In the genomic region with DNA sequence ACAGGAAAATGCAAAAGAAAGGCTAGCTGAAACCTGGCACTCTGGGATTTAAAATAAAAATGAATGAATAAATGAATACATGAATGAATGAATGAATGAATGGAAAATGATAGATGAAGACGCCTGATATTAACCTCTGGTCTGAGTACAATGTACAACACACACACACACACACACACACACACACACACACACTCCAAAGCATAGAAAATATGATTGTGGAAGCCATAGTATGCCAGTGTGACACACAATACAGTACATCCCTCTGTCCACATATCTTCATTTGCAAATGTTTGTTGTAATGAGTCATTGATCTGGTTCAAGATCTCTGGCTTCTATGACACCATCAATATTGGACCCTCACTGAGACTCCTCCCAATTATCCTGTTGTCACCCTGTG, we compare ENCODE assay signal across 10 mouse cellular contexts. TPM values are rescaled to one million over a fixed set of nuclear protein-coding genes. Genes with fewer than 3 reads are reported as not detected.
DNase-seq lines count a peak whose midpoint lies in the region; ATAC-seq and TF ChIP-seq lines count a peak whose summit lies in the region.
"Had no signal": no experiment of that assay in that cellular context is flagged by ENCODE, and none has a peak within 500 bp of the region (broad histone marks: within the 10 kb centered on the region; RNA-seq: fewer than 3 reads in every experiment).

No protein-coding gene starts in this region.

- H3K9ac ChIP-seq in heart, postnatal 0 days (replicated peaks; ENCODE audit: low read depth, low read length) = no peak overlapping the region
- no peak overlapping the region for H3K9ac ChIP-seq in heart, embryonic 12.5 days
- no peak overlapping the region for H3K9ac ChIP-seq in forebrain, embryonic 11.5 days (ENCODE audit: low read length)
- no peak overlapping the region for H3K9ac ChIP-seq in neural tube, embryonic 12.5 days

- TF ChIP-seq CTCF in heart, postnatal 0 days (IDR thresholded peaks at IDR 0.05; ENCODE audit: low read depth) = no peak

- 66% methylated on average over 1 of the region's 1 CpGs for WGBS in heart, postnatal 0 days
- WGBS in heart, embryonic 12.5 days = 78% methylated on average over 1 of the region's 1 CpGs
- 78% methylated on average over 1 of the region's 1 CpGs for WGBS in forebrain, embryonic 11.5 days
- WGBS in limb, embryonic 10.5 days = 95% methylated on average over 1 of the region's 1 CpGs
- WGBS in neural tube, embryonic 12.5 days = 69% methylated on average over 1 of the region's 1 CpGs

- ATAC-seq in heart, postnatal 0 days (ENCODE audit: insufficient read depth, low read depth) = no peak
- no peak for ATAC-seq in heart, embryonic 12.5 days (ENCODE audit: insufficient number of reproducible peaks, low FRiP score)
- ATAC-seq in forebrain, embryonic 11.5 days (replicated peaks; ENCODE audit: low FRiP score) = peak; percentile 47
- peak; percentile 57 for ATAC-seq in neural tube, embryonic 12.5 days (ENCODE audit: low FRiP score, low read depth)
- ATAC-seq in megakaryocyte-erythroid progenitor cell, adult 5-6 weeks (replicated peaks; ENCODE audit: low FRiP score, low TSS enrichment, poor library complexity, severe bottlenecking) = no peak
- ATAC-seq: CD4-positive, CD25-positive, alpha-beta regulatory T cell, adult 4 months had no signal

- no peak for TF ChIP-seq EP300 in heart, postnatal 0 days (IDR thresholded peaks at IDR 0.05; ENCODE audit: low read depth)

- no peak for DNase-seq in heart, postnatal 0 days (ENCODE audit: low spot score)
- DNase-seq in forebrain, embryonic 11.5 days (ENCODE audit: low spot score) = no peak
- DNase-seq in limb, embryonic 10.5 days (ENCODE audit: low spot score) = no peak
- DNase-seq in c-Kit-positive CD71-positive TER-119-positive erythroid progenitor cells, embryonic 14.5 days (ENCODE audit: low spot score) = no peak
- no peak for DNase-seq in spleen, postnatal 10 days (ENCODE audit: low spot score in 2 of 2)

- H3K9me3 ChIP-seq in heart, postnatal 0 days (replicated peaks; ENCODE audit: control insufficient read depth, low read length) = no peaks in the 10 kb centered on the region
- no peaks in the 10 kb centered on the region for H3K9me3 ChIP-seq in heart, embryonic 12.5 days (replicated peaks)
- no peaks in the 10 kb centered on the region for H3K9me3 ChIP-seq in forebrain, embryonic 11.5 days (ENCODE audit: control insufficient read depth, low read length)
- no peaks in the 10 kb centered on the region for H3K9me3 ChIP-seq in limb, embryonic 10.5 days (replicated peaks)
- H3K9me3 ChIP-seq in neural tube, embryonic 12.5 days = no peaks in the 10 kb centered on the region

- no peaks in the 10 kb centered on the region for H3K36me3 ChIP-seq in heart, postnatal 0 days (replicated peaks; ENCODE audit: control insufficient read depth, insufficient read depth, low read length)
- H3K36me3 ChIP-seq in heart, embryonic 12.5 days = no peaks in the 10 kb centered on the region
- H3K36me3 ChIP-seq in forebrain, embryonic 11.5 days (ENCODE audit: control insufficient read depth, insufficient read depth, low read length) = no peaks in the 10 kb centered on the region
- H3K36me3 ChIP-seq in limb, embryonic 10.5 days = no peaks in the 10 kb centered on the region
- H3K36me3 ChIP-seq in neural tube, embryonic 12.5 days = no peaks in the 10 kb centered on the region

- H3K27ac ChIP-seq in heart, postnatal 0 days (ENCODE audit: low read depth) = no peak overlapping the region
- no peak overlapping the region for H3K27ac ChIP-seq in heart, embryonic 12.5 days (ENCODE audit: poor library complexity, severe bottlenecking)
- no peak overlapping the region; the same call in 1 of the 2 replicates for H3K27ac ChIP-seq in forebrain, embryonic 11.5 days (ENCODE audit: low read depth, low read length)
- H3K27ac ChIP-seq in limb, embryonic 10.5 days = 0 out of 2 replicates have a peak overlapping the region, but pooled peaks have one; percentile 83
- no peak overlapping the region for H3K27ac ChIP-seq in neural tube, embryonic 12.5 days

- H3K4me2 ChIP-seq in heart, postnatal 0 days (ENCODE audit: low read depth, low read length) = peak overlapping the region; percentile 94; the same call in 1 of the 2 replicates
- H3K4me2 ChIP-seq in heart, embryonic 12.5 days = no peak overlapping the region
- H3K4me2 ChIP-seq in forebrain, embryonic 11.5 days (ENCODE audit: low read depth, low read length, severe bottlenecking) = peak overlapping the region; percentile 93; the same call in 1 of the 2 replicates
- H3K4me2 ChIP-seq in neural tube, embryonic 12.5 days (replicated peaks) = peak overlapping the region; percentile 83

- H3K4me1 ChIP-seq in heart, postnatal 0 days (ENCODE audit: control insufficient read depth, insufficient read depth) = 0 out of 2 replicates have a peak, but pooled peaks cover 9% of the 10 kb centered on the region
- peaks cover 9% of the 10 kb centered on the region for H3K4me1 ChIP-seq in heart, embryonic 12.5 days (replicated peaks)
- H3K4me1 ChIP-seq in forebrain, embryonic 11.5 days (replicated peaks; ENCODE audit: control insufficient read depth, insufficient read depth, low read length) = peaks cover 5% of the 10 kb centered on the region
- peaks cover 12% of the 10 kb centered on the region for H3K4me1 ChIP-seq in limb, embryonic 10.5 days
- H3K4me1 ChIP-seq in neural tube, embryonic 12.5 days = 0 out of 2 replicates have a peak, but pooled peaks cover 8% of the 10 kb centered on the region

- H3K4me3 ChIP-seq in heart, postnatal 0 days (ENCODE audit: low read depth, low read length) = no peak overlapping the region
- H3K4me3 ChIP-seq in heart, embryonic 12.5 days = no peak overlapping the region
- H3K4me3 ChIP-seq in forebrain, embryonic 11.5 days (ENCODE audit: low read depth, low read length) = peak overlapping the region; percentile 57; the same call in 1 of the 2 replicates
- H3K4me3 ChIP-seq in limb, embryonic 10.5 days = peak overlapping the region; percentile 80
- no peak overlapping the region for H3K4me3 ChIP-seq in neural tube, embryonic 12.5 days

- H3K27me3 ChIP-seq in heart, postnatal 0 days (ENCODE audit: control insufficient read depth, insufficient read depth, low read length) = no peaks in the 10 kb centered on the region
- H3K27me3 ChIP-seq in heart, embryonic 12.5 days (replicated peaks) = peaks cover 15% of the 10 kb centered on the region
- H3K27me3 ChIP-seq in forebrain, embryonic 11.5 days (ENCODE audit: control insufficient read depth, insufficient read depth, low read length) = peaks cover 5% of the 10 kb centered on the region; the same call in 1 of the 2 replicates
- H3K27me3 ChIP-seq in limb, embryonic 10.5 days (ENCODE audit: low read depth, poor library complexity, severe bottlenecking) = peaks cover 20% of the 10 kb centered on the region
- no peaks in the 10 kb centered on the region for H3K27me3 ChIP-seq in neural tube, embryonic 12.5 days (replicated peaks)

RNA-seq across cellular contexts. Expression of gene Zfp354b, which starts 0.6 kb away (rescaled TPM):
- 0.73 TPM in 1 of 2 replicates, not detected in the other for total RNA-seq in heart, postnatal 0 days (2014; rRNA removed; ENCODE audit: low replicate concordance)
- polyA plus RNA-seq in heart, postnatal 0 days (2015; fragmentation: Nextera tagmentation; extraction: Ambion mirVana) = 0.85 TPM in 2 replicates
- polyA plus RNA-seq in heart, embryonic 12.5 days (2016; fragmentation: Nextera tagmentation; extraction: Ambion mirVana) = 0.60 and 1.1 TPM in 2 replicates
- 1.0 and 1.9 TPM in 2 replicates for polyA plus RNA-seq in forebrain, embryonic 11.5 days (2014; fragmentation: Nextera tagmentation; extraction: Ambion mirVana)
- 0.75 and 0.96 TPM in 2 replicates for polyA plus RNA-seq in limb, embryonic 10.5 days (2016; fragmentation: Nextera tagmentation; extraction: Ambion mirVana)
- 2.0 and 2.5 TPM in 2 replicates for polyA plus RNA-seq in neural tube, embryonic 12.5 days (2016; fragmentation: Nextera tagmentation; extraction: Ambion mirVana)
- total RNA-seq in megakaryocyte-erythroid progenitor cell, adult 5-6 weeks (2014; fragmentation: Nextera tagmentation) = not detected in 2 replicates
- not detected in 2 replicates for total RNA-seq in megakaryocyte-erythroid progenitor cell, adult 5-6 weeks (2017)
- polyA plus RNA-seq: CD4-positive, CD25-positive, alpha-beta regulatory T cell, adult 4 months had no signal

RNA-seq across cellular contexts. Expression of gene 4933414I15Rik, which starts 11.5 kb away (rescaled TPM):
- total RNA-seq in heart, postnatal 0 days (2014; rRNA removed; ENCODE audit: low replicate concordance) = not detected in 2 replicates
- polyA plus RNA-seq in heart, postnatal 0 days (2015; fragmentation: Nextera tagmentation; extraction: Ambion mirVana) = not detected in 2 replicates
- polyA plus RNA-seq in heart, embryonic 12.5 days (2016; fragmentation: Nextera tagmentation; extraction: Ambion mirVana) = not detected in 2 replicates
- not detected in 2 replicates for polyA plus RNA-seq in forebrain, embryonic 11.5 days (2014; fragmentation: Nextera tagmentation; extraction: Ambion mirVana)
- polyA plus RNA-seq in limb, embryonic 10.5 days (2016; fragmentation: Nextera tagmentation; extraction: Ambion mirVana) = not detected in 2 replicates
- polyA plus RNA-seq in neural tube, embryonic 12.5 days (2016; fragmentation: Nextera tagmentation; extraction: Ambion mirVana) = not detected in 2 replicates
- not detected in 2 replicates for total RNA-seq in megakaryocyte-erythroid progenitor cell, adult 5-6 weeks (2014; fragmentation: Nextera tagmentation)
- total RNA-seq in megakaryocyte-erythroid progenitor cell, adult 5-6 weeks (2017) = not detected in 2 replicates
- total RNA-seq: gastrocnemius, postnatal 25 days had no signal
- polyA plus RNA-seq: CD4-positive, CD25-positive, alpha-beta regulatory T cell, adult 4 months had no signal

RNA-seq across cellular contexts. Expression of gene Zfp2, which starts 16.1 kb away (rescaled TPM):
- 2.4 and 19.3 TPM in 2 replicates for total RNA-seq in heart, postnatal 0 days (2014; rRNA removed; ENCODE audit: low replicate concordance)
- polyA plus RNA-seq in heart, postnatal 0 days (2015; fragmentation: Nextera tagmentation; extraction: Ambion mirVana) = 5.3 and 5.5 TPM in 2 replicates
- 6.7 and 8.1 TPM in 2 replicates for polyA plus RNA-seq in heart, embryonic 12.5 days (2016; fragmentation: Nextera tagmentation; extraction: Ambion mirVana)
- polyA plus RNA-seq in forebrain, embryonic 11.5 days (2014; fragmentation: Nextera tagmentation; extraction: Ambion mirVana) = 33.6 and 35.6 TPM in 2 replicates
- 19.7 and 21.0 TPM in 2 replicates for polyA plus RNA-seq in limb, embryonic 10.5 days (2016; fragmentation: Nextera tagmentation; extraction: Ambion mirVana)
- 32.6 and 33.0 TPM in 2 replicates for polyA plus RNA-seq in neural tube, embryonic 12.5 days (2016; fragmentation: Nextera tagmentation; extraction: Ambion mirVana)
- total RNA-seq in megakaryocyte-erythroid progenitor cell, adult 5-6 weeks (2014; fragmentation: Nextera tagmentation) = 4.1 and 9.2 TPM in 2 replicates
- total RNA-seq in megakaryocyte-erythroid progenitor cell, adult 5-6 weeks (2017) = 4.9 and 6.0 TPM in 2 replicates

RNA-seq across cellular contexts. Expression of gene Prop1, which starts 21.5 kb away (rescaled TPM):
- not detected in 2 replicates for total RNA-seq in heart, postnatal 0 days (2014; rRNA removed; ENCODE audit: low replicate concordance)
- polyA plus RNA-seq in heart, postnatal 0 days (2015; fragmentation: Nextera tagmentation; extraction: Ambion mirVana) = not detected in 2 replicates
- polyA plus RNA-seq in heart, embryonic 12.5 days (2016; fragmentation: Nextera tagmentation; extraction: Ambion mirVana) = not detected in 2 replicates
- polyA plus RNA-seq in forebrain, embryonic 11.5 days (2014; fragmentation: Nextera tagmentation; extraction: Ambion mirVana) = not detected in 2 replicates
- not detected in 2 replicates for polyA plus RNA-seq in limb, embryonic 10.5 days (2016; fragmentation: Nextera tagmentation; extraction: Ambion mirVana)
- polyA plus RNA-seq in neural tube, embryonic 12.5 days (2016; fragmentation: Nextera tagmentation; extraction: Ambion mirVana) = not detected in 2 replicates
- total RNA-seq in megakaryocyte-erythroid progenitor cell, adult 5-6 weeks (2014; fragmentation: Nextera tagmentation) = not detected in 2 replicates
- total RNA-seq in megakaryocyte-erythroid progenitor cell, adult 5-6 weeks (2017) = not detected in 2 replicates
- total RNA-seq: gastrocnemius, postnatal 25 days had no signal
- polyA plus RNA-seq: CD4-positive, CD25-positive, alpha-beta regulatory T cell, adult 4 months had no signal

RNA-seq across cellular contexts. Expression of gene Olfr1378, which starts 34.3 kb away (rescaled TPM):
- total RNA-seq in heart, postnatal 0 days (2014; rRNA removed; ENCODE audit: low replicate concordance) = not detected in 2 replicates
- not detected in 2 replicates for polyA plus RNA-seq in heart, postnatal 0 days (2015; fragmentation: Nextera tagmentation; extraction: Ambion mirVana)
- not detected in 2 replicates for polyA plus RNA-seq in heart, embryonic 12.5 days (2016; fragmentation: Nextera tagmentation; extraction: Ambion mirVana)
- polyA plus RNA-seq in forebrain, embryonic 11.5 days (2014; fragmentation: Nextera tagmentation; extraction: Ambion mirVana) = not detected in 2 replicates
- not detected in 2 replicates for polyA plus RNA-seq in limb, embryonic 10.5 days (2016; fragmentation: Nextera tagmentation; extraction: Ambion mirVana)
- not detected in 2 replicates for polyA plus RNA-seq in neural tube, embryonic 12.5 days (2016; fragmentation: Nextera tagmentation; extraction: Ambion mirVana)
- not detected in 2 replicates for total RNA-seq in megakaryocyte-erythroid progenitor cell, adult 5-6 weeks (2014; fragmentation: Nextera tagmentation)
- not detected in 2 replicates for total RNA-seq in megakaryocyte-erythroid progenitor cell, adult 5-6 weeks (2017)
- total RNA-seq: gastrocnemius, postnatal 25 days had no signal
- polyA plus RNA-seq: CD4-positive, CD25-positive, alpha-beta regulatory T cell, adult 4 months had no signal

Comparison
In these comparisons a context has a peak if more than half of its experiments do, and no peak if none do; other contexts are left out.
1. ATAC-seq: peak in forebrain, embryonic 11.5 days (single experiment) and neural tube, embryonic 12.5 days (single experiment); none in heart, postnatal 0 days (single experiment), heart, embryonic 12.5 days (single experiment) and megakaryocyte-erythroid progenitor cell, adult 5-6 weeks (single experiment).
2. H3K4me3 ChIP-seq: peak in forebrain, embryonic 11.5 days (single experiment) and limb, embryonic 10.5 days (single experiment); none in heart, postnatal 0 days (single experiment), heart, embryonic 12.5 days (single experiment) and neural tube, embryonic 12.5 days (single experiment).